ENCODE assay signal across 26 mouse cellular contexts in genomic region chr14:76158192-76158785, GRCm38 (mm10). TPM values are rescaled to one million over a fixed set of nuclear protein-coding genes. Genes with fewer than 3 reads are reported as not detected.
DNase-seq lines count a peak whose midpoint lies in the region; ATAC-seq and TF ChIP-seq lines count a peak whose summit lies in the region.
"Had no signal": no experiment of that assay in that cellular context is flagged by ENCODE, and none has a peak within 500 bp of the region (broad histone marks: within the 10 kb centered on the region; RNA-seq: fewer than 3 reads in every experiment).

No protein-coding gene starts in this region.

- peaks cover 20% of the 10 kb centered on the region for H3K4me1 ChIP-seq in embryonic facial prominence, embryonic 13.5 days
- H3K4me1 ChIP-seq in embryonic facial prominence, embryonic 10.5 days, result peaks cover 27% of the 10 kb centered on the region
- H3K4me1 ChIP-seq in embryonic facial prominence, embryonic 14.5 days (ENCODE audit: control insufficient read depth, insufficient read depth, low read length), result peaks cover 3% of the 10 kb centered on the region; the same call in 1 of the 2 replicates
- peaks cover 2% of the 10 kb centered on the region for H3K4me1 ChIP-seq in liver, embryonic 16.5 days (ENCODE audit: control insufficient read depth, low read depth, low read length)
- H3K4me1 ChIP-seq in limb, embryonic 10.5 days, result peaks cover 17% of the 10 kb centered on the region

- H3K9ac ChIP-seq in embryonic facial prominence, embryonic 13.5 days, result no peak overlapping the region
- no peak overlapping the region for H3K9ac ChIP-seq in embryonic facial prominence, embryonic 14.5 days (ENCODE audit: low read depth, low read length)
- H3K9ac ChIP-seq in liver, embryonic 16.5 days (ENCODE audit: low read depth, low read length), result no peak overlapping the region
- H3K9ac ChIP-seq: forebrain, embryonic 12.5 days; heart, embryonic 13.5 days; intestine, embryonic 15.5 days; midbrain, embryonic 13.5 days had no signal

- H3K9me3 ChIP-seq in embryonic facial prominence, embryonic 13.5 days, result no peaks in the 10 kb centered on the region; the same call in 1 of the 2 replicates
- H3K9me3 ChIP-seq in embryonic facial prominence, embryonic 10.5 days, result no peaks in the 10 kb centered on the region
- H3K9me3 ChIP-seq in embryonic facial prominence, embryonic 14.5 days (ENCODE audit: control insufficient read depth, low read length), result no peaks in the 10 kb centered on the region
- no peaks in the 10 kb centered on the region for H3K9me3 ChIP-seq in liver, embryonic 16.5 days (replicated peaks; ENCODE audit: control insufficient read depth, low read length)
- no peaks in the 10 kb centered on the region for H3K9me3 ChIP-seq in limb, embryonic 10.5 days (replicated peaks)
- H3K9me3 ChIP-seq: forebrain, embryonic 12.5 days; heart, embryonic 13.5 days; intestine, embryonic 15.5 days; midbrain, embryonic 13.5 days had no signal

- no peaks in the 10 kb centered on the region for H3K36me3 ChIP-seq in embryonic facial prominence, embryonic 13.5 days
- no peaks in the 10 kb centered on the region for H3K36me3 ChIP-seq in embryonic facial prominence, embryonic 10.5 days (replicated peaks)
- H3K36me3 ChIP-seq in embryonic facial prominence, embryonic 14.5 days (ENCODE audit: control insufficient read depth, insufficient read depth, low read length), result no peaks in the 10 kb centered on the region
- H3K36me3 ChIP-seq in liver, embryonic 16.5 days (ENCODE audit: control insufficient read depth, insufficient read depth), result no peaks in the 10 kb centered on the region
- H3K36me3 ChIP-seq in limb, embryonic 10.5 days, result no peaks in the 10 kb centered on the region
- H3K36me3 ChIP-seq: forebrain, embryonic 12.5 days; heart, embryonic 13.5 days; intestine, embryonic 15.5 days; midbrain, embryonic 13.5 days had no signal

- no peak for DNase-seq in embryonic facial prominence, embryonic 10.5 days (ENCODE audit: low spot score)
- peak; percentile 36 for DNase-seq in 3T3-L1 (ENCODE audit: low read depth, low spot score)
- DNase-seq in embryonic facial prominence, embryonic 14.5 days (ENCODE audit: low spot score), result no peak
- no peak for DNase-seq in lung, postnatal 10 days
- no peak for DNase-seq in limb, embryonic 10.5 days (ENCODE audit: low spot score)
- no peak for DNase-seq in gastrocnemius, adult 2 months
- DNase-seq: adrenal gland, adult 2 months; cerebellum, adult 11-12 months; cerebellum, postnatal 36 days; gastrocnemius, postnatal 14 days; heart, adult 11 months; heart, postnatal 4 days; kidney, adult 8-10 months; kidney, postnatal 10 days; lung, adult 18-20 months; lung, postnatal 14 days; thymus, postnatal 14 days had no signal

- no peak for TF ChIP-seq CTCF in gastrocnemius, adult 2 months (IDR thresholded peaks at IDR 0.05)

- WGBS in embryonic facial prominence, embryonic 13.5 days, result 35% methylated on average over 5 of the region's 5 CpGs
- WGBS in embryonic facial prominence, embryonic 10.5 days, result 60% methylated on average over 5 of the region's 5 CpGs
- WGBS in embryonic facial prominence, embryonic 14.5 days, result 43% methylated on average over 5 of the region's 5 CpGs
- 29% methylated on average over 5 of the region's 5 CpGs for WGBS in liver, embryonic 16.5 days (ENCODE audit: insufficient replicate concordance)
- WGBS in limb, embryonic 10.5 days, result 78% methylated on average over 5 of the region's 5 CpGs

- no peak for ATAC-seq in embryonic facial prominence, embryonic 13.5 days (ENCODE audit: insufficient number of reproducible peaks, insufficient read depth, low FRiP score, low TSS enrichment, low read depth)
- ATAC-seq in embryonic facial prominence, embryonic 14.5 days (ENCODE audit: low read depth), result no peak
- ATAC-seq in liver, embryonic 16.5 days (ENCODE audit: low read depth), result peak; percentile 52; the same call in 1 of the 2 replicates
- ATAC-seq: hindbrain, embryonic 16.5 days; intestine, embryonic 15.5 days; midbrain, embryonic 13.5 days had no signal

- intact Hi-C loops in gastrocnemius, adult 2 months (cut with DNase I), result no loop called here

- peak overlapping the region; percentile 64 for H3K27ac ChIP-seq in embryonic facial prominence, embryonic 13.5 days
- no peak overlapping the region for H3K27ac ChIP-seq in embryonic facial prominence, embryonic 10.5 days (replicated peaks)
- peak overlapping the region; percentile 55; the same call in 1 of the 2 replicates for H3K27ac ChIP-seq in embryonic facial prominence, embryonic 14.5 days (replicated peaks; ENCODE audit: low read depth, low read length)
- H3K27ac ChIP-seq in liver, embryonic 16.5 days (ENCODE audit: low read length), result no peak overlapping the region
- no peak overlapping the region for H3K27ac ChIP-seq in limb, embryonic 10.5 days
- H3K27ac ChIP-seq in gastrocnemius, adult 2 months, result no peak overlapping the region
- H3K27ac ChIP-seq: forebrain, embryonic 12.5 days; heart, embryonic 13.5 days; intestine, embryonic 15.5 days; left cerebral cortex, adult 2 months; midbrain, embryonic 13.5 days; stomach, postnatal 0 days had no signal

- no peak overlapping the region for H3K4me3 ChIP-seq in embryonic facial prominence, embryonic 13.5 days
- no peak overlapping the region for H3K4me3 ChIP-seq in embryonic facial prominence, embryonic 10.5 days
- H3K4me3 ChIP-seq in embryonic facial prominence, embryonic 14.5 days (ENCODE audit: low read depth, low read length), result no peak overlapping the region
- H3K4me3 ChIP-seq in liver, embryonic 16.5 days (ENCODE audit: low read depth, low read length), result no peak overlapping the region
- H3K4me3 ChIP-seq in limb, embryonic 10.5 days, result no peak overlapping the region
- H3K4me3 ChIP-seq in gastrocnemius, adult 2 months, result no peak overlapping the region
- H3K4me3 ChIP-seq: forebrain, embryonic 12.5 days; heart, embryonic 13.5 days; intestine, embryonic 15.5 days; left cerebral cortex, adult 2 months; midbrain, embryonic 13.5 days had no signal

- H3K4me2 ChIP-seq in embryonic facial prominence, embryonic 13.5 days, result no peak overlapping the region
- H3K4me2 ChIP-seq in embryonic facial prominence, embryonic 14.5 days (ENCODE audit: low read depth, low read length), result no peak overlapping the region
- H3K4me2 ChIP-seq in liver, embryonic 16.5 days (ENCODE audit: low read depth, low read length), result no peak overlapping the region
- H3K4me2 ChIP-seq: forebrain, embryonic 12.5 days; heart, embryonic 13.5 days; intestine, embryonic 15.5 days; midbrain, embryonic 13.5 days had no signal

- no peaks in the 10 kb centered on the region for H3K27me3 ChIP-seq in embryonic facial prominence, embryonic 13.5 days
- no peaks in the 10 kb centered on the region for H3K27me3 ChIP-seq in embryonic facial prominence, embryonic 10.5 days (replicated peaks; ENCODE audit: low read depth, poor library complexity, severe bottlenecking)
- no peaks in the 10 kb centered on the region for H3K27me3 ChIP-seq in embryonic facial prominence, embryonic 14.5 days (replicated peaks; ENCODE audit: control insufficient read depth, insufficient read depth, low read length)
- H3K27me3 ChIP-seq in liver, embryonic 16.5 days (ENCODE audit: control insufficient read depth, insufficient read depth, low read depth, low read length), result no peaks in the 10 kb centered on the region
- H3K27me3 ChIP-seq in limb, embryonic 10.5 days (ENCODE audit: low read depth, poor library complexity, severe bottlenecking), result no peaks in the 10 kb centered on the region
- H3K27me3 ChIP-seq: forebrain, embryonic 12.5 days; intestine, embryonic 15.5 days; midbrain, embryonic 13.5 days had no signal

RNA-seq across cellular contexts. Expression of gene Nufip1, which starts 47.6 kb away (rescaled TPM):
- polyA plus RNA-seq in embryonic facial prominence, embryonic 13.5 days (2015; fragmentation: Nextera tagmentation; extraction: Ambion mirVana), result 16.7 and 18.0 TPM in 2 replicates
- polyA plus RNA-seq in embryonic facial prominence, embryonic 10.5 days (2016; fragmentation: Nextera tagmentation; extraction: Ambion mirVana), result 19.4 and 21.0 TPM in 2 replicates
- polyA plus RNA-seq in embryonic facial prominence, embryonic 14.5 days (2014; fragmentation: Nextera tagmentation; extraction: Ambion mirVana), result 12.3 and 13.1 TPM in 2 replicates
- polyA plus RNA-seq in liver, embryonic 16.5 days (2015; fragmentation: Nextera tagmentation; extraction: Ambion mirVana), result 4.3 and 5.0 TPM in 2 replicates
- 21.8 and 22.3 TPM in 2 replicates for polyA plus RNA-seq in limb, embryonic 10.5 days (2016; fragmentation: Nextera tagmentation; extraction: Ambion mirVana)
- total RNA-seq in gastrocnemius, adult 2 months (2021), result 1 to 10 TPM; 3.8 to 3.9 TPM

RNA-seq across cellular contexts. Expression of gene Gpalpp1, which starts 47.7 kb away (rescaled TPM):
- 12.7 and 14.0 TPM in 2 replicates for polyA plus RNA-seq in embryonic facial prominence, embryonic 13.5 days (2015; fragmentation: Nextera tagmentation; extraction: Ambion mirVana)
- polyA plus RNA-seq in embryonic facial prominence, embryonic 10.5 days (2016; fragmentation: Nextera tagmentation; extraction: Ambion mirVana), result 15.6 and 16.1 TPM in 2 replicates
- polyA plus RNA-seq in embryonic facial prominence, embryonic 14.5 days (2014; fragmentation: Nextera tagmentation; extraction: Ambion mirVana), result 11.1 and 11.9 TPM in 2 replicates
- polyA plus RNA-seq in liver, embryonic 16.5 days (2015; fragmentation: Nextera tagmentation; extraction: Ambion mirVana), result 4.5 and 4.6 TPM in 2 replicates
- polyA plus RNA-seq in limb, embryonic 10.5 days (2016; fragmentation: Nextera tagmentation; extraction: Ambion mirVana), result 13.8 and 15.1 TPM in 2 replicates
- total RNA-seq in gastrocnemius, adult 2 months (2021), result 1 to 10 TPM; 5.8 to 7.4 TPM

Comparison
In these comparisons a context has a peak if more than half of its experiments do, and no peak if none do; other contexts are left out.
1. H3K27ac ChIP-seq: peak in embryonic facial prominence, embryonic 13.5 days (single experiment) and embryonic facial prominence, embryonic 14.5 days (single experiment); none in embryonic facial prominence, embryonic 10.5 days (single experiment), liver, embryonic 16.5 days (single experiment), limb, embryonic 10.5 days (single experiment) and gastrocnemius, adult 2 months (single experiment).